Mouse (Mus musculus): ENCODE results near the gene Otud3.

Otud3 gene

GRCm38 (mm10) chr4:138851463-138851862 lies 62.3 kb downstream of the Otud3 start:
- peak; percentile 81 for DNase-seq (ENCODE audit: low spot score)
